Mouse (Mus musculus) MEL-GATA-1-ER (cell line): ENCODE measurements around the gene Pfpl.
A peak's percentile ranks its signal among the peaks of the same experiment; 100 is the strongest.

ENCODE experiments used
- DNase-seq: peaks from one replicate; pipeline ENCODE4 v3.0.0-alpha.2; 2012; ENCODE audit warnings: low read depth; ENCODE audit errors: extremely low read depth

Pfpl gene

GRCm38 (mm10) chr19:12464127-12464526, 36.4 kb downstream of the Pfpl start:
- peak; percentile 46 for DNase-seq

DNA sequence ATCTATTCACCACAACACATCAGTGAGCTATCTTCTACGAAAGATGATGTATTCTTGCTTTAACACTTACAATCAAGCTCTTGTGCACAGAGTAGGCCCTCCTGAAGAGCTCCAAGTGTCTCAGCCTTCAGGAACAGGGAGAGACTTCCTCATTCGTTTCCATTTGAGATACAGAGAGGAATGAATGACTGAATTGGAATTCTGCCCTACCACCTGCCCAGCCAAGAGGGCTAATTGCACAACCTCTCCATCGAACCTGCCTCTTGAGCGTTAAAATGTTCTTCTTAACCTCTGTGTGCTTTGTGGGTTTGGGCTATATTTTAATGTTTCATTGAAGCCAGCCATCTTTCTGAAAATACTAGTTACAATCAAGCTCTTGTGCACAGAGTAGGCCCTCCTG, 37.0 kb downstream of the Pfpl start:
- DNase-seq, result no peak

GRCm38 (mm10) chr19:12465530-12466144, 37.9 kb downstream of the Pfpl start:
- no peak for DNase-seq

- DNase-seq, result peak; percentile 39
These were observed 38.5 kb downstream of the Pfpl start for GRCm38 (mm10) chr19:12466204-12466603.

DNA sequence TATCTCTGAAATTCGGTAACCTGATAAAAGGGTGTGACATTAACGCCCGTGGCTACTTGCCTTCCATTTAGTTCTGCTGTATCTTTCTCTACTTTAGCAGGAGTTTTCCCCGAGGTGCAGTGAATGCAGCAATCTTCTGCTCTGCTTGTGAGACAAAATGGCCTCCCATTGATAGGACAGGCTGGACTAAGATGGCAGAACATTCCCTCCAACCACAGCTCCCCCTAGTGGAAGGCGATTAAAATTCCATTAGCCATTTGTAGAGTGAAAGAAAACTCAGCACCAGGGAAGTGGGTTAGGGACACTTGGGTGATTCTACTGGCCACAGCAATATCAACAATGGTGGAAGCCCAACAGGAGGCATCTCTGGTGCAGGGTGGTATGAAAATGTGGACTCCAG, 39.7 kb downstream of the Pfpl start:
- DNase-seq, result peak; percentile 45

DNA sequence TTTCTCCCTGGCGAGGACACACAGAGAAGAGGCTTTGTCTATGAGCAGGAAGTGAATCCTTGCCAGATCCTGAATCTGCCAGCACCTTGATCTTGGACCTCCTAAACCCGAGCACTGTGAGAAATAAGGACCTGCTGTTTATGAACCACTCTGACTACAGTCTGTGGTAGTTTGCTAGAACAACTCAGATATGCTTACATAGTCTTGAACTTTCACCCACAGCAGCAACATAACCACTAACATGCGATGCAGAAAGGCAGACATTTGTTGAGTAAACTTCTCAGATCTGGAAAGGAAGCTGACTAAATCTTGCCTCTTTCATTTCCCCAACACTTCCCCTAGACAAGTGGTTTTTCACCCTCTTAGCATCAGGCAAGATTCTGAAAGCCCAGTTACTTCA, 44.2 kb downstream of the Pfpl start:
- no peak for DNase-seq

DNA sequence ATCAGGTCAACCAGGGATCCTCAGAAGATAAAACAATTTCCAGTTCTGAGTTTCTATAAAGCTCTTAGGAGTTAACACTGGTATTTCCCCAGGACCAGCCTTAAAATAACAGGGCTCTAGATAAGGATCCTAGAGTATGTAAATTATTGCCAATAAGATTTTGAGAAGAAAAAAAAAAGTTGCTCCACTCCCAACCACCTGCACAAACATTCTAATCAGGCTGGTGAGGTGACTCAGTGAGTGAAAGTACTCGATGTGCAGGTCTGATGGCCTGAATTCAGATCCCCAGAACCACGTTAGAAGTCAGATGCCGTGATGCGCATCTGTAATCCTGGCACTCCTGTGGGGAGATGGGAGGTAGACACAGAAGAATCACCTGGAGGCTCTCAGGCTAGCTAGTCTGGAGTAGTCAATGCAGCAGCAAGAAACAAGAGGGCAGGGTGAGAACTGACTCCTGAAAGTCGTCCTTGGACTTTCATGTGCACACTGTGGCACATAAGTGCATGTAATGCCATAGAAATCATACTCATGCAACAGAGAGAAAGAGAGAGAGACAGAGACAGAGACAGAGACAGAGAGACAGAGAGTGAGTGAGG, 44.8 kb downstream of the Pfpl start:
- DNase-seq, result no peak

DNA sequence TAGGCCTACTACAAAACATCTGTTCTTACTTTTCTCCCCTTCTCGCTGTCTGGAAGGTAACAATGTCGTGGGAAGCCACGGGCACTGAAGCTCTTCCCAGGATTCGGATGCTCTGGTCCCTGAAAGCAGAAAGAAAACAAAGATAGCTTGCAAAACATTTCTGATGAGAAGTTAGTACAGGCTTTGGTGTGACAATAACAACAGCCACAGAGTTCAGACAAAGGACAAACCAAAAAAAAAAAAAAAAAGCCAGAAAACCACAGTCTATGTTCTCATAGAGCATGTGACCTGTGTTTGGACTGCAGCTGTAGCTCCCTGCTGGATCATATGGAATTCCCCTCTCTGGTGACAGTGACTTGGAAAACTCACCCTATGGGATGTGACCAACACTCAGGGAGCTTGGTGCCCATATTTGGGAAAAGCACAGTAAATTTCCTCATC, 45.5 kb downstream of the Pfpl start:
- DNase-seq, result no peak

- DNase-seq, result no peak
These were observed 46.2 kb downstream of the Pfpl start for GRCm38 (mm10) chr19:12473951-12474350.

GRCm38 (mm10) chr19:12475380-12476250, 47.9 kb downstream of the Pfpl start:
- DNase-seq, result peak; percentile 22

- no peak for DNase-seq
These were observed 49.1 kb downstream of the Pfpl start for GRCm38 (mm10) chr19:12476721-12477270.

- no peak for DNase-seq
These were observed 50.7 kb downstream of the Pfpl start for GRCm38 (mm10) chr19:12478369-12478768.
